Mouse (Mus musculus) olfactory bulb, adult 2 months (tissue): ENCODE measurements around the gene Pgpep1.

ENCODE experiments used
- CTCF ChIP-seq: fragments of 200-500 bp; IDR thresholded peaks from 2 replicates; pipeline ENCODE4 v1.5.1; 2012; ENCODE audit warnings: low read depth, mild to moderate bottlenecking, low read length, moderate library complexity; ENCODE audit not compliant: insufficient read depth
- POLR2A ChIP-seq: fragments of 200-500 bp; IDR thresholded peaks from 2 replicates; pipeline ENCODE4 v1.6.1; 2012; ENCODE audit warnings: mild to moderate bottlenecking, low read depth, low read length, moderate library complexity; ENCODE audit not compliant: insufficient read depth

GRCm38 (mm10) chr8:70696946-70697345 lies 36.8 kb upstream of the Pgpep1 start:
- TF ChIP-seq CTCF: no peak
- TF ChIP-seq POLR2A: no peak
